Mouse (Mus musculus) neural tube, embryonic 12.5 days (tissue): Measurements from ENCODE around the gene Banf2. TPM values are rescaled to one million over a fixed set of nuclear protein-coding genes. Genes with fewer than 3 reads are reported as not detected.

Source experiments
- ATAC-seq: fragments of 200-750 bp; cut with Nextera tagmentation; 2 replicates; pipeline ENCODE4 v1.8.0; 2017; ENCODE audit warnings: low read depth, mild to moderate bottlenecking, moderate TSS enrichment, moderate library complexity; ENCODE audit not compliant: low FRiP score
- H3K27ac ChIP-seq: fragments of 300-500 bp; sonication (generic); 2 replicates; pipeline ENCODE4 v1.5.1; 2016
- H3K27me3 ChIP-seq: fragments of 300-500 bp; sonication (generic); replicated peaks from 2 replicates; pipeline ENCODE4 v1.6.1; 2016; ENCODE audit warnings: mild to moderate bottlenecking
- H3K36me3 ChIP-seq: fragments of 300-500 bp; sonication (generic); 2 replicates; pipeline ENCODE4 v1.6.1; 2016; ENCODE audit warnings: mild to moderate bottlenecking
- H3K4me1 ChIP-seq: fragments of 300-500 bp; sonication (generic); 2 replicates; pipeline ENCODE4 v1.6.1; 2016
- H3K4me2 ChIP-seq: fragments of 300-500 bp; sonication (generic); replicated peaks from 2 replicates; pipeline ENCODE4 v1.6.1; 2016; ENCODE audit warnings: mild to moderate bottlenecking
- H3K4me3 ChIP-seq: fragments of 300-500 bp; sonication (generic); 2 replicates; pipeline ENCODE4 v1.5.1; 2016
- H3K9ac ChIP-seq: fragments of 300-500 bp; sonication (generic); 2 replicates; pipeline ENCODE4 v1.6.1; 2016; ENCODE audit warnings: mild to moderate bottlenecking
- H3K9me3 ChIP-seq: fragments of 300-500 bp; sonication (generic); 2 replicates; pipeline ENCODE4 v1.6.1; 2016; ENCODE audit warnings: mild to moderate bottlenecking
- WGBS: fragments of 180-500 bp; shearing (Covaris S2); methylation state at CpG from one replicate; pipeline ENCODE4 v1.1.7; 2016; 5-methylcytosine and 5-hydroxymethylcytosine counted together
- polyA plus RNA-seq: library from polyadenylated mRNA; unstranded; fragments of >200 nt; fragmentation: Nextera tagmentation; extraction: Ambion mirVana; gene quantifications from 2 replicates; pipeline ENCODE4 v1.2.1, GENCODE M21; 2016

Gene Banf2
- polyA plus RNA-seq, 1 experiment from 2014 or later: not detected

DNA sequence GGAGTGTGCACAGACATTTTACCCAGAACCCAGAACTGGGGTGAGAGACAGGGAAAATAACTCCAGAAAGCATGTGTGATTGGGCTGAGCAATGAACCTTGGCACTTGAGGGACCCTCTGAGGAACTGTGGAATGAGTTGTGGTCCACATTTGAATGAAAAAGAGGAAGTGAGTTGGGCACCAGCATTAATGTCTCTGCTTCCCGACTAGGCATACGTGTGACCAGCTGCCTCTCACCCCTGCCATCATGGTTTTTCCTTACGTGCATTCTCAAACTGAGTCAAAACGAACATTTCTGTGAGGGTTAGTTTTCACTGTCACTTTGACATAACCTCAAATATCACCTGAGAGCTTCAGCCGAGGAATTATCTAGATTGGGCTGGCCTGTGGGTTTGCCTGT, 79.8 kb downstream of the Banf2 start:
- H3K36me3 ChIP-seq: no peaks in the 10 kb centered on the region
- ATAC-seq: no peak
- 85% methylated on average over 5 of the region's 5 CpGs for WGBS

DNA sequence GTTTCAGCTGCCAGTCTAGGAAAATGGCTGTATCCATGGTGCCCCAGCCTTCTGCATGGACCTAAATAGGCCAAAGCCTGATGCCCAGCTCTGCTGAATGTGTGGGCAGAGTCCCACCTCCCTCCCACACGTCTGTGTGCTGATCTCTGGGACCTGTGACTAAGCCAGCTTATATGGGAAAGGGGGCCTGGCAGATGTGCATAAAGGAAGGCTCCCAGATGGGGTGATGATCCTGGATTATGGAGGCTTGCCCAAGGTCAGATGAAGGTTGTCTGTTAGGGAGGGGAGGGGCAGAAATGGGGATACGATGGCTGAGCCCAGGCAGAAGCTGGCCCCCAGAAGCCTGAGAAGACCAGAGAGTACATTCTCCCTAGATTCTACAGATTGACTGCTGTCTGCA, 85.2 kb downstream of the Banf2 start:
- no peaks in the 10 kb centered on the region for H3K9me3 ChIP-seq
- H3K36me3 ChIP-seq: no peaks in the 10 kb centered on the region
- no peak for ATAC-seq
- H3K27me3 ChIP-seq: no peaks in the 10 kb centered on the region
- H3K4me2 ChIP-seq: no peak overlapping the region
- no peak overlapping the region for H3K9ac ChIP-seq
- WGBS: 72% methylated on average over 2 of the region's 2 CpGs
- no peaks in the 10 kb centered on the region for H3K4me1 ChIP-seq
- no peak overlapping the region for H3K4me3 ChIP-seq
- no peak overlapping the region for H3K27ac ChIP-seq

More for the DNA sequence above, 79.8 kb downstream of the Banf2 start:
- H3K27me3 ChIP-seq: no peaks in the 10 kb centered on the region
- H3K4me2 ChIP-seq: no peak overlapping the region
- no peak overlapping the region for H3K4me3 ChIP-seq
- H3K27ac ChIP-seq: no peak overlapping the region
- no peaks in the 10 kb centered on the region for H3K9me3 ChIP-seq
- no peak overlapping the region for H3K9ac ChIP-seq
- 0 out of 2 replicates have a peak, but pooled peaks cover 5% of the 10 kb centered on the region for H3K4me1 ChIP-seq

GRCm38 (mm10) chr2:144120186-144120823, 87.4 kb downstream of the Banf2 start:
- no peak for ATAC-seq
- Histone ChIP-seq H3K4me2 (no peak overlapping the region), H3K27ac (no peak overlapping the region), H3K9ac (no peak overlapping the region), H3K4me3 (no peak overlapping the region), H3K36me3 (no peaks in the 10 kb centered on the region), H3K4me1 (no peaks in the 10 kb centered on the region), H3K9me3 (no peaks in the 10 kb centered on the region), H3K27me3 (no peaks in the 10 kb centered on the region)
- WGBS: 86% methylated on average over 7 of the region's 7 CpGs

DNA sequence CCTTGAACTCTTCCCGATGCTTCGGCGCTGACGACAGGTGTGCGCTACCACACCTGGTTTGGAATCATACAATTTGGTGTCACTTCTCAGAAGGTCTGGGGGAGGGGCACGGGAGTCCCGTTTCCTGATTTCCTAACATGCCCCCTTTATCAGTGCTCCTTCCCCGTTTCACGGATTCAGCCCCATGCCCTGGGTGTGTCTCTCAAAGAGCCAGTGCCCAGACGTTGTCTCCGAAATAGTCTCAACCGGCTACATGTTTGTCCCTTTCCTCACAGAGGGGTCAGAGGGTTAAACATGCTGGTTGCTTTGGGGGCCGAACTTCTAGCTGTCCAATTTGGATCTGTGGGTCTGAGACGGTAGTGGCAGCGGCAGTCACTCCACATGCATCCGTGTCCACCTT, 89.2 kb downstream of the Banf2 start:
- no peak for ATAC-seq
- no peaks in the 10 kb centered on the region for H3K27me3 ChIP-seq
- H3K4me1 ChIP-seq: peaks cover 5% of the 10 kb centered on the region; the same call in 1 of the 2 replicates
- H3K4me3 ChIP-seq: no peak overlapping the region
- no peaks in the 10 kb centered on the region for H3K9me3 ChIP-seq
- H3K4me2 ChIP-seq: no peak overlapping the region
- H3K9ac ChIP-seq: no peak overlapping the region
- 92% methylated on average over 16 of the region's 16 CpGs for WGBS
- no peak overlapping the region for H3K27ac ChIP-seq
- no peaks in the 10 kb centered on the region for H3K36me3 ChIP-seq

Other genes starting within 250 kb of the Banf2 start
- gene Bfsp1, start 169.9 kb upstream of the Banf2 start, polyA plus RNA-seq: 1.3 and 1.4 TPM in 2 replicates
- gene Dstn, start 117.7 kb upstream of the Banf2 start, polyA plus RNA-seq: 369 and 391 TPM in 2 replicates
- 42.7 and 48.6 TPM in 2 replicates for gene Rrbp1, start 21.8 kb upstream of the Banf2 start, polyA plus RNA-seq
- gene Mgme1, start 237.6 kb downstream of the Banf2 start, polyA plus RNA-seq: 12.9 and 14.6 TPM in 2 replicates
- gene Snx5, start 237.8 kb downstream of the Banf2 start, polyA plus RNA-seq: 87.2 and 88.9 TPM in 2 replicates